Mouse (Mus musculus): ENCODE measurements at regions not wholly inside any gene's neighbourhood (a gene's known extent, or its start where the extent isn't known, plus 50 kb on each side); places are given as distances from the start of the nearest gene placed in this dataset.

GRCm38 (mm10) chr3:33440905-33441304 is 297.9 kb upstream of the Pex5l start:
- no peak for TF ChIP-seq CTCF (IDR thresholded peaks at IDR 0.05; ENCODE audit: low read depth, low read length)
- no peak for TF ChIP-seq POLR2A (IDR thresholded peaks at IDR 0.05; ENCODE audit: extremely low read depth, insufficient read depth, low read length)
